Mouse (Mus musculus): ENCODE results near the gene Slc12a6. TPM values are rescaled to one million over a fixed set of nuclear protein-coding genes. Genes with fewer than 3 reads are reported as not detected.

Slc12a6 gene
- polyA plus RNA-seq, 1 experiment from 2014 or later, result 6.9 TPM

DNA sequence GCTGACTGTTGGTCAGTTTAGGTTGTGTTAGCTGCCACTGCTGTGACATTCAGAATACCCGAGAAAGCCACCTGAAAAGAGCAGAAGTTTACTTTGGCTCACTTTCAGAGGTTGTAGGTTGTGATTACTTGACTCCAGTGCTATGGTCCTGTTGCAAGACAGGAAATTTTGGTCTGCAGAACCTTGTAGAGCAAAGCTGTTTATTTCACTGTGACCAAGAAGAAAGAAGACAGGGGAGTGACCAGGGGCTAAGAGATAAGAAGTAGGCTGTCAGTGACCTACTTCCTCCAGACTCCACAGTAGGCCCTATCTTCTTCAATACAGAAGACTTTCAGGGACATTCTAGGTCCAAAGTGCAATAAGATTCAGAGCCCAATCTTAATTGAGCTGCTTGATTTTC is 131.0 kb downstream of the Slc12a6 start:
- Histone ChIP-seq H3K27me3 (replicated peaks; ENCODE audit: control insufficient read depth, insufficient read depth, low read length) (no peaks in the 10 kb centered on the region), H3K27ac (ENCODE audit: low read depth, low read length) (no peak overlapping the region), H3K4me2 (replicated peaks; ENCODE audit: low read depth) (no peak overlapping the region), H3K9me3 (ENCODE audit: control insufficient read depth) (no peaks in the 10 kb centered on the region), H3K4me1 (replicated peaks; ENCODE audit: control insufficient read depth, insufficient read depth, low read length) (no peaks in the 10 kb centered on the region), H3K4me3 (ENCODE audit: low read depth, low read length) (no peak overlapping the region), H3K36me3 (ENCODE audit: control insufficient read depth, insufficient read depth) (no peaks in the 10 kb centered on the region), H3K9ac (ENCODE audit: low read depth, low read length) (no peak overlapping the region)
- no peak for ATAC-seq
- TF ChIP-seq CTCF (IDR thresholded peaks at IDR 0.05; ENCODE audit: low read depth), result no peak
- 36% methylated on average over 1 of the region's 1 CpGs for WGBS

GRCm38 (mm10) chr2:112407030-112407429 is 141.4 kb downstream of the Slc12a6 start:
- no peak overlapping the region for H3K4me3 ChIP-seq (ENCODE audit: low read depth, low read length)
- H3K9me3 ChIP-seq (ENCODE audit: control insufficient read depth), result no peaks in the 10 kb centered on the region
- H3K4me1 ChIP-seq (replicated peaks; ENCODE audit: control insufficient read depth, insufficient read depth, low read length), result no peaks in the 10 kb centered on the region
- no peak for TF ChIP-seq CTCF (IDR thresholded peaks at IDR 0.05; ENCODE audit: low read depth)
- WGBS, result 83% methylated on average over 3 of the region's 3 CpGs
- no peak overlapping the region for H3K9ac ChIP-seq (ENCODE audit: low read depth, low read length)
- H3K27me3 ChIP-seq (replicated peaks; ENCODE audit: control insufficient read depth, insufficient read depth, low read length), result no peaks in the 10 kb centered on the region
- H3K4me2 ChIP-seq (replicated peaks; ENCODE audit: low read depth), result no peak overlapping the region
- H3K36me3 ChIP-seq (ENCODE audit: control insufficient read depth, insufficient read depth), result peaks cover 22% of the 10 kb centered on the region
- no peak overlapping the region for H3K27ac ChIP-seq (ENCODE audit: low read depth, low read length)
- no peak for ATAC-seq

Other genes starting within 250 kb of the Slc12a6 start
- gene Olfr1311, start 241.4 kb upstream of the Slc12a6 start, polyA plus RNA-seq (2015; fragmentation: Nextera tagmentation; extraction: Ambion mirVana), result not detected in 2 replicates
- gene Olfr1312, start 215.6 kb upstream of the Slc12a6 start, polyA plus RNA-seq (2015; fragmentation: Nextera tagmentation; extraction: Ambion mirVana), result not detected in 2 replicates
- gene Olfr1313, start 188.0 kb upstream of the Slc12a6 start, polyA plus RNA-seq (2015; fragmentation: Nextera tagmentation; extraction: Ambion mirVana), result not detected in 2 replicates
- not detected in 2 replicates for gene Olfr1314, start 169.0 kb upstream of the Slc12a6 start, polyA plus RNA-seq (2015; fragmentation: Nextera tagmentation; extraction: Ambion mirVana)
- gene Olfr1315-ps1, start 150.4 kb upstream of the Slc12a6 start, polyA plus RNA-seq (2015; fragmentation: Nextera tagmentation; extraction: Ambion mirVana), result not detected in 2 replicates
- gene Olfr1316, start 130.8 kb upstream of the Slc12a6 start, polyA plus RNA-seq (2015; fragmentation: Nextera tagmentation; extraction: Ambion mirVana), result not detected in 2 replicates
- not detected in 2 replicates for gene Olfr1317, start 125.5 kb upstream of the Slc12a6 start, polyA plus RNA-seq (2015; fragmentation: Nextera tagmentation; extraction: Ambion mirVana)
- not detected in 2 replicates for gene Olfr1318, start 111.6 kb upstream of the Slc12a6 start, polyA plus RNA-seq (2015; fragmentation: Nextera tagmentation; extraction: Ambion mirVana)
- 8.4 TPM in 2 replicates for gene Lpcat4, start 26.4 kb upstream of the Slc12a6 start, polyA plus RNA-seq (2015; fragmentation: Nextera tagmentation; extraction: Ambion mirVana)
- 0.03 TPM in 1 of 2 replicates, not detected in the other for gene Nutm1, start 6.5 kb upstream of the Slc12a6 start, polyA plus RNA-seq (2015; fragmentation: Nextera tagmentation; extraction: Ambion mirVana)
- 114 and 120 TPM in 2 replicates for gene Nop10, start 3.9 kb upstream of the Slc12a6 start, polyA plus RNA-seq (2015; fragmentation: Nextera tagmentation; extraction: Ambion mirVana)
- not detected in 2 replicates for gene Gm21985, start 489 bp downstream of the Slc12a6 start, polyA plus RNA-seq (2015; fragmentation: Nextera tagmentation; extraction: Ambion mirVana)
- gene Emc4, start 102.2 kb downstream of the Slc12a6 start, polyA plus RNA-seq (2015; fragmentation: Nextera tagmentation; extraction: Ambion mirVana), result 91.9 and 102 TPM in 2 replicates
- gene Katnbl1, start 113.4 kb downstream of the Slc12a6 start, polyA plus RNA-seq (2015; fragmentation: Nextera tagmentation; extraction: Ambion mirVana), result 16.9 and 17.0 TPM in 2 replicates
- gene Emc7, start 189.2 kb downstream of the Slc12a6 start, polyA plus RNA-seq (2015; fragmentation: Nextera tagmentation; extraction: Ambion mirVana), result 20.0 and 20.6 TPM in 2 replicates
- not detected in 2 replicates for gene Chrm5, start 214.9 kb downstream of the Slc12a6 start, polyA plus RNA-seq (2015; fragmentation: Nextera tagmentation; extraction: Ambion mirVana)
- gene Aven, start 227.1 kb downstream of the Slc12a6 start, polyA plus RNA-seq (2015; fragmentation: Nextera tagmentation; extraction: Ambion mirVana), result 5.0 and 5.9 TPM in 2 replicates